Comparison of ENCODE assay signal across 12 mouse cellular contexts in the genomic region with DNA sequence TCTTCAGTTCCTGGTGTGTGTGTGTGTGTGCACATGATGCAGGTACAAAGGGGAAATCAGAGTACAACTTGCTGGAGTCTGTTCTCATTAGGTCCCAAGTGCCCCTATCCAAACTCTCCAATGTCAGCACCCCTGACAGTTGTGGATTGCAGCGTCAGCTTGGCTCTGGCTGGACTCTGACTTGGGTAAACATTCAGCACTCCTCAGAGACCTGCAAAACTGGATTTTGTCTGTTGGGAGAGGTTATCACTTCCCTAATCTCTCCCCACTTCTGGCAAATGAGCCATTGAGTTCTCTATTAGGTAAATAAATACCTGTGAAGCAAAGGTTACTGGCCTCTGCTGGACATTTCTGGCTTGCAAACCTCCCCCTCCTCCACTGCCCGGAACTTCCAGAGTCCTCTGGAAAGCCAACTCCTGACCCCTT. TPM values are rescaled to one million over a fixed set of nuclear protein-coding genes. Genes with fewer than 3 reads are reported as not detected.
DNase-seq lines count a peak whose midpoint lies in the region; ATAC-seq and TF ChIP-seq lines count a peak whose summit lies in the region.
"Had no signal": no experiment of that assay in that cellular context is flagged by ENCODE, and none has a peak within 500 bp of the region (broad histone marks: within the 10 kb centered on the region; RNA-seq: fewer than 3 reads in every experiment).

No protein-coding gene starts in this region.

- no peak for TF ChIP-seq CTCF in cerebellum, adult 2 months (IDR thresholded peaks at IDR 0.05; ENCODE audit: borderline replicate concordance, insufficient read depth, low read depth, low read length)

- H3K4me3 ChIP-seq in heart, embryonic 12.5 days = no peak overlapping the region
- H3K4me3 ChIP-seq in cerebellum, adult 2 months (replicated peaks; ENCODE audit: insufficient read depth, low read depth, low read length) = no peak overlapping the region
- H3K4me3 ChIP-seq in forebrain, embryonic 11.5 days (ENCODE audit: low read depth, low read length) = no peak overlapping the region
- H3K4me3 ChIP-seq: limb, embryonic 10.5 days; neural tube, embryonic 13.5 days had no signal

- H3K27ac ChIP-seq in heart, embryonic 12.5 days (ENCODE audit: poor library complexity, severe bottlenecking) = no peak overlapping the region
- H3K27ac ChIP-seq in cerebellum, adult 2 months (ENCODE audit: insufficient read depth, low read length) = no peak overlapping the region
- no peak overlapping the region for H3K27ac ChIP-seq in forebrain, embryonic 11.5 days (ENCODE audit: low read depth, low read length)
- H3K27ac ChIP-seq: limb, embryonic 10.5 days; neural tube, embryonic 13.5 days had no signal

- no peak overlapping the region for H3K9ac ChIP-seq in heart, embryonic 12.5 days
- H3K9ac ChIP-seq in forebrain, embryonic 11.5 days (ENCODE audit: low read length) = no peak overlapping the region
- H3K9ac ChIP-seq: neural tube, embryonic 13.5 days had no signal

- no peaks in the 10 kb centered on the region for H3K36me3 ChIP-seq in heart, embryonic 12.5 days
- H3K36me3 ChIP-seq in forebrain, embryonic 11.5 days (ENCODE audit: control insufficient read depth, insufficient read depth, low read length) = no peaks in the 10 kb centered on the region
- H3K36me3 ChIP-seq: limb, embryonic 10.5 days; neural tube, embryonic 13.5 days had no signal

- ATAC-seq in heart, embryonic 12.5 days (ENCODE audit: insufficient number of reproducible peaks, low FRiP score) = no peak
- no peak for ATAC-seq in forebrain, embryonic 11.5 days (replicated peaks; ENCODE audit: low FRiP score)
- ATAC-seq: hindbrain, embryonic 16.5 days had no signal

- TF ChIP-seq POLR2A in cerebellum, adult 2 months (IDR thresholded peaks at IDR 0.05; ENCODE audit: borderline replicate concordance, insufficient read depth, low read length) = no peak

- WGBS in heart, embryonic 12.5 days = 8% methylated on average over 2 of the region's 2 CpGs
- WGBS in cerebellum, adult 2 months = 79% methylated on average over 2 of the region's 2 CpGs
- WGBS in forebrain, embryonic 11.5 days = 75% methylated on average over 2 of the region's 2 CpGs

- peaks cover 22% of the 10 kb centered on the region for H3K4me1 ChIP-seq in heart, embryonic 12.5 days (replicated peaks)
- H3K4me1 ChIP-seq in cerebellum, adult 2 months (ENCODE audit: control insufficient read depth, insufficient read depth, low read length) = peaks cover 6% of the 10 kb centered on the region
- H3K4me1 ChIP-seq in forebrain, embryonic 11.5 days (replicated peaks; ENCODE audit: control insufficient read depth, insufficient read depth, low read length) = no peaks in the 10 kb centered on the region

- no peaks in the 10 kb centered on the region for H3K9me3 ChIP-seq in heart, embryonic 12.5 days (replicated peaks)
- no peaks in the 10 kb centered on the region for H3K9me3 ChIP-seq in forebrain, embryonic 11.5 days (ENCODE audit: control insufficient read depth, low read length)
- H3K9me3 ChIP-seq: limb, embryonic 10.5 days; neural tube, embryonic 13.5 days had no signal

- no peaks in the 10 kb centered on the region for H3K27me3 ChIP-seq in heart, embryonic 12.5 days (replicated peaks)
- no peaks in the 10 kb centered on the region; the same call in 1 of the 2 replicates for H3K27me3 ChIP-seq in cerebellum, adult 2 months (ENCODE audit: control insufficient read depth, insufficient read depth, low read length)
- no peaks in the 10 kb centered on the region for H3K27me3 ChIP-seq in forebrain, embryonic 11.5 days (ENCODE audit: control insufficient read depth, insufficient read depth, low read length)
- H3K27me3 ChIP-seq: neural tube, embryonic 13.5 days had no signal

- H3K4me2 ChIP-seq in heart, embryonic 12.5 days = no peak overlapping the region
- no peak overlapping the region for H3K4me2 ChIP-seq in forebrain, embryonic 11.5 days (ENCODE audit: low read depth, low read length, severe bottlenecking)
- H3K4me2 ChIP-seq: neural tube, embryonic 13.5 days had no signal

- DNase-seq in heart, adult 18-20 months = peak; percentile 3 to 33
- DNase-seq in embryo, embryonic 9.5 days (ENCODE audit: extremely low spot score) = peak; percentile 32
- DNase-seq in kidney, postnatal 10 days = peak; percentile 74
- peak; percentile 84 for DNase-seq in lung, postnatal 36 days
- no peak for DNase-seq in cerebellum, adult 2 months
- DNase-seq in forebrain, embryonic 11.5 days (ENCODE audit: low spot score) = no peak
- no peak for DNase-seq in B cell, adult 2 months

RNA-seq across cellular contexts. Expression of a gene that starts 10.3 kb away (rescaled TPM):
- under 1 TPM; 0.12 to 0.18 TPM for total RNA-seq in heart, adult 18-20 months (2021)
- 0.09 and 0.13 TPM in 2 replicates for polyA plus RNA-seq in heart, embryonic 12.5 days (2016; fragmentation: Nextera tagmentation; extraction: Ambion mirVana)
- polyA plus RNA-seq in cerebellum, adult 2 months (2012; rRNA removed) = 0.03 TPM in 1 of 2 replicates, not detected in the other
- not detected in 2 replicates for polyA plus RNA-seq in forebrain, embryonic 11.5 days (2014; fragmentation: Nextera tagmentation; extraction: Ambion mirVana)
- polyA plus RNA-seq: limb, embryonic 10.5 days; neural tube, embryonic 13.5 days; spleen, adult 2 months had no signal

Comparison
In these comparisons a context has a peak if more than half of its experiments do, and no peak if none do; other contexts are left out.
1. DNase-seq: peak in heart, adult 18-20 months (2 of 2), embryo, embryonic 9.5 days (single experiment), kidney, postnatal 10 days (single experiment) and lung, postnatal 36 days (single experiment); none in cerebellum, adult 2 months (0 of 2), forebrain, embryonic 11.5 days (single experiment) and B cell, adult 2 months (0 of 2).